Mouse (Mus musculus) cortical plate, adult 2 months (tissue): Measurements from ENCODE around the gene Mmp11. TPM values are rescaled to one million over a fixed set of nuclear protein-coding genes. Genes with fewer than 3 reads are reported as not detected.

Experiments used
- H3K27ac ChIP-seq: fragments of 200-500 bp; 2 replicates; pipeline ENCODE4 v1.5.1; 2012; ENCODE audit warnings: low read length, control low read depth, inconsistent platforms; ENCODE audit not compliant: insufficient read depth
- H3K4me1 ChIP-seq: fragments of 200-500 bp; 2 replicates; pipeline ENCODE4 v1.6.1; 2011; ENCODE audit warnings: low read length; ENCODE audit not compliant: control insufficient read depth, insufficient read depth
- H3K4me3 ChIP-seq: fragments of 200-500 bp; 2 replicates; pipeline ENCODE4 v1.5.1; 2011; ENCODE audit warnings: mild to moderate bottlenecking, low read length, control low read depth; ENCODE audit not compliant: insufficient read depth
- CTCF ChIP-seq: fragments of 200-500 bp; IDR thresholded peaks from 2 replicates; pipeline ENCODE4 v1.5.1; 2011; ENCODE audit warnings: mild to moderate bottlenecking, control low read depth, low read length; ENCODE audit not compliant: insufficient read depth; ENCODE audit errors: extremely low read depth
- POLR2A ChIP-seq: fragments of 200-500 bp; IDR thresholded peaks from 2 replicates; pipeline ENCODE4 v1.6.1; 2011; ENCODE audit warnings: mild to moderate bottlenecking, low read length, control low read depth; ENCODE audit not compliant: insufficient read depth; ENCODE audit errors: extremely low read depth
- polyA plus RNA-seq: library from polyadenylated mRNA; depleted of rRNA; stranded (reverse); fragments of >200 nt; gene quantifications from 2 replicates; pipeline ENCODE4 v1.2.3, GENCODE M21; 2012

The Mmp11 gene
- polyA plus RNA-seq, 1 experiment: 2.6 TPM

DNA sequence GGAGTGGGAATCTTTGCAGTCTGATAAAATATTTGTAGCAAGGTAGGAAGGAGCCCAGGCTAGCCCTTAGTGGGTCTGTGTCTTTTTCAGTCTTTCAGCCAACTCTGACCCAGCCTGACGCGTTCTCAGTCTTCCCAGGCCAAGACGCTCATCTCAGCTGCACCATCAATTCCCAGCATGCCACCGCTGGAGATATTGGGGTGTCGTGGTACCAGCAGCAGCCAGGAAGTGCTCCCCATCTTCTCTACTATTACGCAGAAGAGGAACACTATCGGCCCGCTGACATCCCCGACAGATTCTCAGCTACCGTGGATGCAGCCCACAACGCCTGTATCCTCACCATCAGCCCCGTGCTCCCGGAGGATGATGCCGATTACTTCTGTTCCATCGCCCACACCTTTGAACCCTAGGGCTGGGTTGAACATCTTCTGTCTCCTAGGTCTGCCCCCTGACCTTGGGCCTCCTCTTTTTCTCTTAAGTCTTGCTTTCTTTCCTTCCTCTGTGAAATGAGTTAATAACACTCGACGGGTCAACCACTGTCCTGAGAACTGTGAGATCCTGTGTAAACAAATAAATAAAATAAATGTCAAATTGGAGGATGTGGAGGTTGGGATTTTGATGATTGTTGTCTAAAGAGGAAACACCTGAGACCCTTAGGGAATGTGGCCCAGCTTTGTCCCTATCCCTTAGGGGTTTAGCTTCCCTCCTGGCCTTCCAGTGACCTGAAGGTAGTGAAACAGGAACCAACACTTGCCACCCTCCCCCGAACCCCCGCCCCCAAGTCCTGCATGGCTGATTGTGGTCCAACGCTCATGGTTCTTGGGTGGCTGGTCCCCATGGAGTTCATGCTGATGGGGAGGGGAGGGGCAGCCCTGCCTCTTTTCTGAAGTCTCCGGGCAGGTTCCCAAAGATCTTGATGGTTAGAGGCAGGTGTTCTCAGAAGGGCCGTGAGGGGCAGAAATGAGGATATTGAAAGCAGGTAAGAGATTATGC, 13.1 kb upstream of the Mmp11 start:
- H3K4me3 ChIP-seq: no peak overlapping the region
- no peak for TF ChIP-seq CTCF
- no peak for TF ChIP-seq POLR2A

DNA sequence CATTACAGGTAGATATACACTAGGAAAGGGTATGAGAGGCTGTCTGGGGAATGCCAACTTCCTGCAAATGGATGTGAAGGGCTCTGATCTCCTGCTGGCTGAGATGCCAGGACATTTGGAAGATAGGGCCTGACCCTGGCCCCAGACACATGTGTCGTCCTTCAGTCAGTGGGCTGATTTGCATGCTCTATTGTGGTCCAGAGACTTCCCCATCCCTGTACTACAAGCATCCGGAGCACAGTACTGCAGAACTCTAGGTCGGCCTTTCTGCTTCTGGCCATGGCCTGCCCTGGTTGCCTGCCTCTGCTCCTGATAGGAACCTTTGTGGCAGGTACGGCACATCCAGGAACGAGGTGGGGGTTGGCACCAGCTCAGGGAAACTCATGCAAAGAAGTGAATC, 11.8 kb upstream of the Mmp11 start:
- no peak overlapping the region for H3K4me3 ChIP-seq
- H3K27ac ChIP-seq: no peak overlapping the region
- TF ChIP-seq POLR2A: no peak
- TF ChIP-seq CTCF: no peak
- peaks cover 2% of the 10 kb centered on the region; the same call in 1 of the 2 replicates for H3K4me1 ChIP-seq

More for the DNA sequence above, 13.1 kb upstream of the Mmp11 start:
- no peak overlapping the region for H3K27ac ChIP-seq
- H3K4me1 ChIP-seq: peaks cover 2% of the 10 kb centered on the region; the same call in 1 of the 2 replicates

DNA sequence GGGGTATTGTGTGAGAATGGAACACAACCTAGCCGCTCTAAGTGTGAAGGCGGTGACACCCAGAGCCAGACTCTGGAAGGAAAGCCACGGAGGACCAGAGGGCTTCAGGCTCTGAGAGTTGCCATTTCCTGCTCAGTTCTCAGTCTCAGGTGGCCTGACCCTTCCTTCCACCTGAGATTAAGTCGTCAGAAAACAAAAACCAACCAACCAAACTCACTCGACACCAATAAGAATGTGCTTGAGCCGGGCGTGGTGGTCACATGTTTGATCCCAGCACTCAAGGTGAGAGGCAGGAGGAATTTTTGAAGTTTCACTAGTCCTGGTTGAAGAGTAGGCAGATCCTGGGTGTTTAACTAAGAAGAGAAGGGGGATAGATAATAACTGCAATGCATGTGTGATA, 9.6 kb upstream of the Mmp11 start:
- TF ChIP-seq POLR2A: no peak
- TF ChIP-seq CTCF: no peak
- Histone ChIP-seq H3K4me1 (no peaks in the 10 kb centered on the region), H3K4me3 (no peak overlapping the region), H3K27ac (no peak overlapping the region)

DNA sequence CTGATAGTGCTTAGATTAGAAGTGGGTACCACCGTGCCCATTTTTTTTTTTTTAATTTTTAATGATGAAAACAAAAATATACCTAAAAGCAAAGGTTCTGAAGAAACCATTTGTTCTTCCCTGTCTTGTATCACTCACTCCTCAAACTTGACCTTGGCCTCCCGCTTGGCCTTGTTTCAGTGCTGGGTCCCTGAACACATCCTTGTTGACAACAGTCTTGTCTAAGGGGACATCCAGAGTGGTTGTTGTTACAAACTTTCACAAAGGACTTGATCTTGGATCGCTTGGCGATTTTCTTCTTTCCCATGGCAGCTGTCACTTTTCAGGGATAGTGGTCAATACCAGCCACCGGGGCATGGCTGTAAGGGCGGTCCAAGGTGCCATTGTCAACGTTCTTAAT, 8.9 kb upstream of the Mmp11 start:
- Histone ChIP-seq H3K27ac (no peak overlapping the region), H3K4me1 (no peaks in the 10 kb centered on the region), H3K4me3 (no peak overlapping the region)
- TF ChIP-seq CTCF: no peak
- no peak for TF ChIP-seq POLR2A

DNA sequence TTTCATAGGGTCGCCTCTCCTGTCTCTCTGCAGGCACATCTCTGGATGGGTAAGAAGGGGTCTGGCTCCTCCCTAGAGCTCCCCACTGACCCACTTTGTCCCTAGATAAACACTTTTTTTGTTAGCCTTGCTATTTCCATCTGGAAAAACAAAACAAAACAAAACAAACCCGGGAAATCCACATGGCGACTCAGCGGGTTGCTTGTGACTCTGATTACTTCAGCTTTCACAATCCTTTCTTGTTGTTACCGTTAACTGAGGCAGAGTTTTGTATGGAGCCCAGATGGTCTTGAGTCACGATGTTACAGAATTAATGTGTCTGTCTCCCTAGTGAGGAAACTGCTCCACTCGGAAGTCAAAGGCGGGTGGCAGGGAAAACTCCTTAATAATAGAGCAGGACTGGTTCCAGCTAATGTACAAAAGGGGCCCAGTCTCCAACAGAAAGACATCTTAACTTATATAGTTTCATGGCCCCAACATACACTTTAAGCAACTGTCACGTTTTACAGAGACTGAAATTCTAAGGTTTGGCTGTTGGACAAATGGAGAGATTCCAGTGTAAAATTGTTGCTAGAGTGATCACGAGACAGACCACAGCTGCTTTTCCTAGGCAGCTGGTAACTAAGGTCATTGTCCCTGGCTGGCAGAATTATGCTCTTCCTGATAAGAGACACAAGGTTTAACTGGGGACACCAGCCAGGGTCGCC, 7.9 kb upstream of the Mmp11 start:
- no peak overlapping the region for H3K27ac ChIP-seq
- TF ChIP-seq POLR2A (no peak), CTCF (no peak)
- no peaks in the 10 kb centered on the region for H3K4me1 ChIP-seq
- H3K4me3 ChIP-seq: no peak overlapping the region

DNA sequence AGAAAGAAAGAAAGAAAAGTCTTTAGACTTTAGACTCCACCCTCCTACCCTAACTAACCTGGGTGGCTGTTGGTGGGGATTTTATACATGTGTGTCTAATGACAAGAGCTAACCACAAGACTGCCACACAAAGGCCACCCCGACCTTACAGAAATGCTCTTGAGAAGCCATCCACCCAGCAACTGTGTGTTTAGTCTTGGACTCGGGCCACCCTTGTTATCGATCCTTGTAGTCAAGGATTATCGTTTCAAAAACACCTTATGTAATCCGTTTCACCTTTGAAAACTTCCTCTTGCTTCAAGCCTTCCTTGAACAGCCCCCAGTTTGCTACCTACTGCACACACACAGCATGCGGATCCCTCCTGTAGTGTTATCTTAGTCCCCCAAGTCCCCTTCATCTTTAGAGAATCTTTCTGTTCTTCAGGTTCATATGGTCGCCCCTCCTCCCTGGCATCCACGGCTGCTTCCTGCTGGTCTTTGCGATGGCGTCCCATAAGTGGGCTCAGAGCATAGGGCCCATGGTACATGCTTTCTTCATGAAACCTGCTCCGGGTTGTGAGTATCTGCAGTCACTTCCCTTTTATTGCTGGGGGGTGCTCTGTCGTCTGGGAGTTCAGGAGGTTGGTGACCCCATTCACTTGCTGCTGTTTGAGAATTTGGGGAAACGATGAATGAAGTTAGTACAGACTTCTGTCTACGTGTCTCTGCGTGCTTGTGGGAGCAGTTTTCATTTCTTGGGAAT, 6.6 kb upstream of the Mmp11 start, which contains the start of gene Vpreb3:
Gene Vpreb3 (plus strand): TSS at position 322 of the 742 bp plus-strand sequence.
- TF ChIP-seq POLR2A: no peak
- TF ChIP-seq CTCF: no peak
- no peaks in the 10 kb centered on the region for H3K4me1 ChIP-seq
- no peak within 1 kb of the TSS for H3K27ac ChIP-seq
- no peak within 1 kb of the TSS for H3K4me3 ChIP-seq

DNA sequence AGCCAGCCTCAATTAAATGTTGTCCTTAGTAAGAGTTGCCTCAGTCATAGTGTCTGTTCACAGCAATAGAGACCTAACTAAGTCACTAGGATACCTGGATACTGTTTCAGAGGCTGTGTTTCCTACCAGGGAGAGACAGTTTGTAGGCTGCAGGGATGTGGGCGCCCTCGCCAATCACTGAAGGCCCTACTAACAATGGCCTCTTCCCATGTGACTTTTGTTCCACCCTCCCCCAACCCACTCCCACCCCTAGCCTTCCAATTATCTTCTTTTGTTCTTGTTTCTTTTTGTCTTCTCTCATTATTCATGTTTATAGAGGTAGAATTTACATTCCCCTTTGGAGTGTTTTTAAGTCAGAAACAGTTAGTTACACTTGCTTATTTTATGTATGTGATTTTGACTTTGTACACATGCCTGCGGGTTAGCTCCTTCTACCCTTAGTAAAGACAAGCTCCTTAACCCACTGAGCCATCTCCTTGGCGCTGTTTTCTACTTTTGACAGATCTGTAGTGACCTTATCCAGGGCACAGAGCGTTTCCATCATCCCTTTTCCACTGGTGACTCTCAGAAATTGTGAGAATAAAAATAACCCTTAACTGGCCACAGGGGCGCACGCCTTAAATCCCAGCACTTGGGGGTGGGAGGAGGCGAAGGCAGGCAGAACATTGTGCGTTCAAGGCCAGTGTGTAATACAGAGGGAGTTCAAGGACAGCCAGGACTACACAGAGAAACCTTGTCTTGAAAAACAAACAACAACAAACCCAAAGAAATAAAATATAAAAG, 4.9 kb upstream of the Mmp11 start:
- TF ChIP-seq POLR2A (no peak), CTCF (no peak)
- Histone ChIP-seq H3K4me1 (peaks cover 4% of the 10 kb centered on the region), H3K4me3 (no peak overlapping the region), H3K27ac (no peak overlapping the region)

DNA sequence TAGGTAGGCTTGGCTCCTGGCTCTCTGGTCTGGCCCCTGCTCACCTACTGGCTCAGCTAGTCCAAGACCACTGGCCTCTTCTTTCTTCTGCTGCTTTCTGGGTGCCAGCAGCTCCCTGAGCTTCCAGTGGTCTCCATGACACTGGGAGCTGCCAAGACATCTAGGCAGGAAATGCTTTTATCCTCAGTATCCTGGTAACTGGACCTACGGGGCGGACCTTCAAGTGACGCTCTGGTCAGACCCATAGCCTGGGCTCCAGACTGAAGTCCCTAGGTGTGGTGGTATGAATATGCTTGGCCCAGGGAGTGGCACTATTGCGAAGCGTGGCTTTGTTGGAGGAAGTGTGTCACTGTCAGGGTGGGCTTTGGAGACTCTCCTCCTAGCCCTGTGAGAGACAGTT, 4.2 kb upstream of the Mmp11 start, which contains the start of gene Gm867:
Gene Gm867 (minus strand): TSS at position 153 of the 400 bp plus-strand sequence.
- no peak within 1 kb of the TSS for H3K4me3 ChIP-seq
- TF ChIP-seq POLR2A: no peak
- H3K4me1 ChIP-seq: peaks cover 4% of the 10 kb centered on the region
- H3K27ac ChIP-seq: no peak within 1 kb of the TSS
